Mouse (Mus musculus) retina, embryonic 14.5 days (tissue): Measurements from ENCODE around the gene Izumo1.

Source experiments
- DNase-seq: peaks from one replicate; pipeline ENCODE4 v3.0.0-alpha.2; 2015; ENCODE audit warnings: low spot score

Izumo1 gene

GRCm38 (mm10) chr7:45621443-45621842 is at the start of gene Izumo1:
TSS of gene Izumo1 (plus strand) at chr7:45621811.
- DNase-seq = no peak

DNA sequence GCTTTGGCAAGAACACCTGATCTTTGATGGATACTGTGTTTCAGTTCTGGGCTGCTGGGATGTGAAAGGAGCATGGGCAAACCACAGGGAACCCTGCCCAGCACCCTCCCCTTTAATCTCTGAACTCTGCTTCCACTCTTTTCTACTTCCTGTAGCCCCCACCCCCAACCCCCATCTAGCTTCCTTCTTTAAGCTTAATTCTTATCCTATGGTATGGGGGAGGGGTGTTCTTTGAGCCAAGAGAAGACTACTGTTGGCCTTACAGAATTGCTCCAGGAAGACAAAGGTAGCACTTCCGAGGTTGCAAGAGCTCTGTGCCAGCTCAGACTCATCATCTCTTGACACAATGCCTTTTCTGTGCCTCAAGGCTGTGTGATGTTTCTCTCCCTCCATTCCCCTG is 49.6 kb upstream of the Izumo1 start:
- DNase-seq = no peak

- DNase-seq = no peak
Measured at GRCm38 (mm10) chr7:45573954-45574353, 47.7 kb upstream of the Izumo1 start.

DNA sequence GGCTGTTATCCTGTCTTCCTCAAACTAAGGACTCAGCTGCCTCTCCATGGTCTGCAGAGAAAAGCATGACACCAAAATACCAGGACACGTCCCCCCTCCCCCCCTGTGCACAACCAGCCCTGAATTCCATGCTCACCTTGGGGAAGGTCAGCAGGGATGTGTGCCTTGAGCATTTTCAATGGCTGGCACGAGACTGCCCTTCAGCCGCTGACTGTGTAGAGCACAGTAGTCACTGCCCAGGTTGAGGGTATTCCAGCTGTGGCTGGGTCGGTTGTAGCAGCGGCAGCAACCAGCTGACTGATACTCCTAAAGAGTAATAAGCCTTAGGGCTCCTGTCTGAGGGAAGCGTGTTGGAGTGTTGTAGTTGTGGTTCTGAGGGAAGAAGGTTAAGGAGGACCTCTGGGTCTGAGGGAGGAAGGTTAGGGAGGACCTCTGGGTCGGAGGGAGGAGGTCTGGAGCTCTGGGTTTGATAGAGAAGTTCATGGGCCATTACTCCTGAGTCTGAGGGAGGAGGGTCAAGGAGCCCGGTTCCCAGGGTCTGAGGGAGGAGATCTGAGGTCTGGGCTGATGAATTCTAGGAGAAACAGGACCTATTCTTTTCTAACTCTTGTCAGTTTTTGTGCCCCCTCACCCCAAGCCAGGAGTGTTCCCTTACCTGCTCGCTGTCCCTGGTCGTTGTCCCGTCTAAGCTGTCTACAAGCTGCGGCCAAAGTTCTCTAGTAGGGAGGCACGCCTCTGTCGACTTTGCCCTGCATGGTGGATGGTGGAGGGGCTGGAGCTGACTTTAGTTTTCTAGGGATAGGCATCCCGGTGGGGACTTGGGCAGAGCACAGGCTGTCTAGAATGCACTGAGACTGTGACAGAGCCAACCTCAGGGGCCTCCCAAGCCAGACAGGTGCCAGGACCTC is 46.9 kb upstream of the Izumo1 start:
- DNase-seq = no peak

- DNase-seq = no peak
Measured at GRCm38 (mm10) chr7:45585923-45586322, 35.7 kb upstream of the Izumo1 start.

DNA sequence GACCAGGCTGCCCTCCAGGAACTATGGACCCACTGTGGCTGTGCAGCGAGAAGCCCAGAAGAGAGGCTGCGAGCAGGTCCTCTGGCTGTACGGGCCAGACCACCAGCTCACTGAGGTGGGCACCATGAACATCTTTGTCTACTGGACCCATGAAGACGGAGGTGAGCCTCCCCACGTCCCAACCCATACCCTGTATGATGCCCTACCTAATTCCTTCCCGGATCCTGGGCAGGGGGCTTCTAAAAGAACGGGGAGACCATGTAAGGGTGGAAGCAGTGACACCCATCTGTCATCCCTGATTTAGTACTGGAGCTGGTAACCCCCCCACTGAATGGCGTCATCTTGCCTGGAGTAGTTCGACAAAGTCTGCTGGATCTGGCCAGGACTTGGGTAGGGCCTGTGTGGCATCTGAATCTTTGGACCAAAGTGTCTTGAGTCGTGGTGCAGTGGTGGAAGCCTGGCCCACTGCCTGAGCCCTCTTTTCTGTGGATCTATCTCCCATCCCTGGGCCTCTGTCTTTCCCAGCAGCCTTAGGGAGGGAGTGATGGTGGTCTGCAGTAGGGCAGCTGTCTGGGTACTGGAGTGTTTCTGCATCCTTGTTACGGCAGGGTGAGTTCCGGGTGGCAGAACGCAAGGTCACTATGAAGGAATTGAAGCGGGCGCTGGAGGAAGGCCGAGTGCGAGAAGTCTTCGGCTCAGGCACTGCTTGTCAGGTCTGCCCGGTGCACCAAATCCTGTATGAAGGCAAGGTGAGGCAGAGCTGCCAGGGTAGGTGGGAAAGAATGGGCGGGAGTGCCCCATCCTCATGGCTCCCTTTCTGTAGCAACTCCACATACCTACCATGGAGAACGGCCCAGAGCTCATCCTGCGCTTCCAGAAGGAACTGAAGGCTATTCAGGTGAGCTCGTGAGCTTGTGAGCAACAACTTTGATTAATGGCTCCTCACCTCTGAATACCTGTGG is 33.7 kb upstream of the Izumo1 start:
- no peak for DNase-seq

- peak; percentile 92 for DNase-seq
Measured at GRCm38 (mm10) chr7:45589173-45589572, 32.4 kb upstream of the Izumo1 start.

GRCm38 (mm10) chr7:45589898-45590297 is 31.7 kb upstream of the Izumo1 start:
- no peak for DNase-seq

DNA sequence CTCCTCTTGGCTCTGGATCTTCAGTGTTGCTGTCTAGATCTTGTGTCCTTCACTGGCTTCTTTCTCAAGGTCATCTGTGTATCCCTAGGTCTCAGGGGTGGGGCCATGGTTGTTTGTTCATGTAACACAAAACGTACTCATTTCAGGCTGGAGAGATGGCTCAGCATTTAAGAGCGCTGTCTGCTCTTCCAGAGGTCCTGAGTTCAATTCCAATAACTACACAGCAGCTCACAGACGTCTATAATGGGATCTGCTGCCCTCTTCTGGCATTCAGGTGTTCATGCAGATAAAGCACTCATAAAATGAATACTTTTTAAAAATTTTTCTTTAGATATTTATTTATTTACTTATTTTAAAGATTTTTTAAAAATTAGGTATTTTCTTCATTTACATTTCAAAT is 30.7 kb upstream of the Izumo1 start:
- peak; percentile 27 for DNase-seq

DNA sequence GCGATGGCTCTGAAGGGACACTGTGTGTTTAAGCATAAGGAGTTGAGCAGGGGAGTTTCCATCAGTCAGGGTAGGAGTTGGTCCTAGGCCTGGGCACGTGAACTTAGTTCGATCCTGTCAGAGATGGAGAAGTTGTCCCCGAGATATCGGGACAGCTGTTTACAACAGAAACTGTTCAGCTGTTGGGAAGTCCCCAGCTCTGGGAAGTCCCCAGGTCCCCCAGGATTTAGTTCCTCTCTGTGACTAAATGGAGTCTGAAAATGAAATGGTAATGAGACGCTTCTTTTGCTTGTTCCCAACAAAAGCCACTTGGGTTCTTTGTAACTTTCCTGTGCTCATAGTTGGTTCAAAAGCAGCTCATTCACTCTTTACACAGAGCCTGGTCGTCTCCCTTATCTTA is 29.7 kb upstream of the Izumo1 start:
- DNase-seq = no peak

DNA sequence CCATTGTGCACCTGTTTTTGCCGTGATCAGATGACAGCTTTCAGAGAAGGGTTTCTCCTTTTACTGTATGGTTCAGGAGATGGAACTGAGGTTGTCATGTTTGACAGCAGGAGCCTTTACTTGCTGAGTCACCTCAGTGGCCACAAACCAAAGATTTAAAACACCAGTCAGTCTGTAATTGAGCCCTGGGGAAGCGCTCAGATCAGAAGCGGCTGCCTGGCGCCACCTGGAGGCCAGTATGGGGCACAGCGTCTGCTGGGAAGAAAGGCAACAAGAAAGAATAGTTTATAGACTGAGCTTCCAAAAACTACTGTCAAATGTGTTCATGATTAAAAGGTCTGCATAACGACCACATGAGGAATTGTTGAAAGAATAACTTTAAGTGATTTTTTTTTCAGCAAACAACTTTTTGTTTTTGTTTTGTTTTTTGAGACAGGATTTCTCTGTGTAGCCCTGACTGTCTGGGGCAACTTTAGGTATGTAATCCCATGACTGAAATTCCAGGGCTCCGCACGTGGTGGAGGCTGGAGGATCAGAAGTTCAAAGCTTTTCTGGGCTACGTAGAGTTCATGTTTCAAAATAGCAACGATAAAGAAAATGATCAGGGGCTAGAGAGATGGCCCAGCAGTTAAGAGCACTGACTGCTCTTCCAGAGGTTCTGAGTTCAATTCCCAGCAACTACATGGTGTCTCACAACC is 28.3 kb upstream of the Izumo1 start:
- DNase-seq = peak; percentile 82

GRCm38 (mm10) chr7:45595176-45595575 is 26.4 kb upstream of the Izumo1 start:
- no peak for DNase-seq

GRCm38 (mm10) chr7:45596107-45596506 is 25.5 kb upstream of the Izumo1 start:
- DNase-seq = no peak

- no peak for DNase-seq
Measured at GRCm38 (mm10) chr7:45597013-45597412, 24.6 kb upstream of the Izumo1 start.

DNA sequence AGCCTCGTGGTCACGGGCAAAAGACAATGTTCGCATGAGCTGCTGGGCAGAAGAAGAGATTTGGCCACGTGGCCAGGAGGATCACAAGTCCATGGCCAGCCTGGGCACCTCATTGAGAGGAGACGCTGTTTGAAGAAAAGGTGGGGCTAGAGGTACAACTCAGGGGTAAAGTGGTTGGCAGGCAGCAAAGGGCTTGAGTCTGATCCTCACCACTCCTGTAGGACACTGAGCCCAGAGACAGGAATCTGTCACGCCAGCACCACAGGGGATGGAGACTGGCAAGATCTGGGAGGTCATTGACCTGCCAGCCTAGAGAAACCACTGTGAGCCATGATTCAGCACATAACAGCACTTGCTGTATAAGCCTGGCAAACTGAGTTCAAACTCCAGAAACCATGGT is 24.1 kb upstream of the Izumo1 start:
- no peak for DNase-seq

GRCm38 (mm10) chr7:45598960-45599879 is 22.4 kb upstream of the Izumo1 start:
- no peak for DNase-seq

DNA sequence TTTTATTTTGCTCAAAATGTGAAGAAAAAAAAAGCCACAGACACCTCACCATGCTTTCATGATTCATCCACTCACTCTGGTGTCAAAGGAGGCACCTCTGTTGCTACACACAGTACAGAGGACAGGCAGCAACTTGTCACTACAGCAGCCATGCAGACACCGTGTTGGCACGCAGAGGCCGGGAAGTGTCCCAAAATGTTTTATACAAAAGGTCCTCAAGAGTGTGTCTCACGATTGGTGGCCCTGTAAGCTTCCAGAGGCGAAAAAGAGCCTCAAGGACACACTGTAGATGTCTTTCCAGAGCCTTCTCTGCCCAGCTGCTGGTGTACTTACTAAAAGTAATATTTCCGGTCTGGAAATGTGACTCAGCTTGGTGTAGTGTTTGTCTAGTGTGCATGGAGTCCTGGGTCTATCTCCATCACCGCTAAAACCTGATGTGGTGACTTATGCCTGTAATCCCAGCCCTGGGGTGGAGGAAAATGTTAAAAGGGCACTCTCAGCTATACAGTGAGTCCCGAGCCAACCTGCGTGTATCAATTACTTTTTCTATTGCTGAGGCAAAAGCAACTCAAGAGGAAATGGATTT is 15.8 kb upstream of the Izumo1 start:
- DNase-seq = no peak

DNA sequence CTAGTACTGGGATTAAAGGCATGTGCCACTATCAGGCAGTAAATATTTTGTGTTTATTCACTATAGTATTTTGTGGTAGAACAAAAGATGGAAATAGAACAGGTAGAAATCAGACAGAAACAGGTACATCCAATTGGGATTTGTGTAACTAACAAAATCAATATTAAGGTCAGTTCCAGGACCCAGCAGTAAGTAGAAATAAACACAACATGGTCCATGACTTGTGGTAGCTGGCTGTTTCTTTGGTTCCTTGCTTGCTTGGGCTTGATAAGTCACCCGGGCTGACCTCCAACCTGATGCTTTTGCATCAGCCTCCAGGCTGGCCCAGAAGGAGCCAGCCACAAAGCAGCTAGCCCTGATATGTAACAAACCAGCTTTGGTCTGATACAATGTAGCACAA is 12.1 kb upstream of the Izumo1 start:
- DNase-seq = no peak

DNA sequence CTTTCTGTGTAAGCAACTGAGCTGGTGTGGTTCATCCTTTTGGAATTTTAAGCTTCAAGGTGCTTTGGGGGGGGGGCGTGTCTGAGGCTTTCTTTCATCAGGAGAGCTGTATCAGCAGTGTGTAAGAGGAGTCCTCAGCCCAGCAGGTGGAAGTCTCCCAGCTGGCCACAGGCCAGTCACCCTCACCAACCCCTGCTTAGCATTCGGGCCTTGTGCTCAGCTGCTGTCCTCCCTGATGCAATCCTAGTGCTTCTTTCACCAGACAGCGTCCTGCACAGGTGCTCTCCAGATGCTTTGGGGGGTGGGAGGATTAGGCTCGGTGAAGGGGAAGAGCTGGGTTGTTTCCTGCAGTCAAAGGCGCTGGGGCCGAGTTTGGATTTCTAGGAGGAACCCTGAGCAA is 5.3 kb upstream of the Izumo1 start:
- no peak for DNase-seq

DNA sequence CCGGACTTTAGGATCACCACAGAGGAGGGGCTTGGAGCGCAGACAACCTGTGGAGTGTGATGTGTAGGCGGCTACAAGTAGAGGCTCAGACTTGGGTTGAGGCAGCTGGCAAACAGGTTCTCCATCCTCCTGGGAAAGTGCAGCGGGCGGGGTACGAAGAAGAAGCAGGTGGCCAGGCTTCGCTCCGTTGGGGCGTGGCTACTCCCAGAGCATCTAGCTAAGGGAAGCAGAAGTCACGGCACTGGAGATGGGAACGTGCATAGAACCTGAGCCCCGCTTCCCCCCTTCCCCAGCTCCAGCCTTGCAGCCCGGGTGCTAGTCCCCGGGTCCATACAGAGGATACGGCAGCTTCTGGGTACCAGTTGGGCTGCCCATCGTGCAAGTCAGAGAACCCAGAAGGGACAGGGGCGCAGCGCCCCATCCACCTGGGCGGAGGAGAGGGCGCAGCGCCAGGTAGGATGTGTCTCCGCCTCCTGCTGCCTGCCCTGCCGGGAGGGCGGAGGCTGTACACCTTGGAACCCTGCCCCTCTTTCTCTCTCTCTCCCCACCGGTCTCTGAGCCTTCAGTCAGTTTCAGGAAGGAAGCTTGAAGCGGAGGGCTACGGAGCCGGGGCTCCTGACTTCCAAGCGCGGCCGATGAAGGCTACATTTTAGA is 4.4 kb upstream of the Izumo1 start, which contains the start of gene Fut1:
TSS of gene Fut1 (plus strand) at position 248 of the 654 bp plus-strand sequence.
- DNase-seq = no peak
